In the genomic region with DNA sequence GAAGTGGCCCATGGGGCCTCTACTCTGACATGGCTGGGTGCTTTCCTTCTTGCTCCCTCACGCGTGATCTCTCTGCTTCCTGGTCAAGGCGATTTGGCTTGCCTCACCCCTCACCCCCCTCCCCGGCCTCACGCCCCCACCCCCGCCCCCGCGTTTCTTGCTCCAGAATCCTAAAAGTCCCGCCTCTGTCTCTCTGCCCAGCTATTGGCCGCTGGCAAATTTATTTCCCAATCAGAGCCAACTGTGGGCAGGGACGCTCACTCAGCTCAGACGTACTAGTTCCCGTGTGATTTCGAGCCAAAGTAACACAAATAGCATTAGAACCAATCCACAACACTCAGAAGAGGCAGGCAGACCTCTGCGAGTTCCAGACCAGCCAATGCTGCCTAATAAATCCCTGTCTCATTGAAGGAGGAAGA, we compare ENCODE assay signal across 8 mouse cellular contexts. TPM values are rescaled to one million over a fixed set of nuclear protein-coding genes. Genes with fewer than 3 reads are reported as not detected.
DNase-seq lines count a peak whose midpoint lies in the region; ATAC-seq lines count a peak whose summit lies in the region.

No protein-coding gene starts in this region.

- no peaks in the 10 kb centered on the region for H3K36me3 ChIP-seq in erythroblast, embryonic 14.5 days (ENCODE audit: control insufficient read depth)
- H3K36me3 ChIP-seq in forebrain, embryonic 16.5 days (ENCODE audit: control insufficient read depth, insufficient read depth), result no peaks in the 10 kb centered on the region
- no peaks in the 10 kb centered on the region for H3K36me3 ChIP-seq in liver, embryonic 15.5 days (replicated peaks)

- H3K9me3 ChIP-seq in erythroblast, embryonic 14.5 days (ENCODE audit: control insufficient read depth, low read length), result no peaks in the 10 kb centered on the region
- H3K9me3 ChIP-seq in forebrain, embryonic 16.5 days (ENCODE audit: control insufficient read depth, low read length), result no peaks in the 10 kb centered on the region
- no peaks in the 10 kb centered on the region for H3K9me3 ChIP-seq in liver, embryonic 15.5 days (replicated peaks)

- no peak for ATAC-seq in erythroblast, adult 5-6 weeks (replicated peaks; ENCODE audit: low FRiP score, poor library complexity, severe bottlenecking)
- 0 out of 2 replicates have a peak, but pooled peaks have one; percentile 49 for ATAC-seq in forebrain, embryonic 16.5 days
- ATAC-seq in liver, embryonic 15.5 days (ENCODE audit: insufficient read depth), result peak; percentile 74

- H3K4me1 ChIP-seq in erythroblast, embryonic 14.5 days (ENCODE audit: control insufficient read depth), result peaks cover 18% of the 10 kb centered on the region
- peaks cover 7% of the 10 kb centered on the region; the same call in 1 of the 2 replicates for H3K4me1 ChIP-seq in forebrain, embryonic 16.5 days (replicated peaks; ENCODE audit: control insufficient read depth, insufficient read depth, low read length)
- peaks cover 23% of the 10 kb centered on the region for H3K4me1 ChIP-seq in liver, embryonic 15.5 days (replicated peaks)

- H3K27me3 ChIP-seq in erythroblast, embryonic 14.5 days (ENCODE audit: control insufficient read depth), result no peaks in the 10 kb centered on the region
- no peaks in the 10 kb centered on the region for H3K27me3 ChIP-seq in forebrain, embryonic 16.5 days (replicated peaks; ENCODE audit: control insufficient read depth, insufficient read depth, low read length)
- no peaks in the 10 kb centered on the region for H3K27me3 ChIP-seq in liver, embryonic 15.5 days

- peak overlapping the region; percentile 46 for H3K4me3 ChIP-seq in erythroblast, embryonic 14.5 days (replicated peaks)
- H3K4me3 ChIP-seq in forebrain, embryonic 16.5 days (replicated peaks; ENCODE audit: low read length), result peak overlapping the region; percentile 9; the same call in 1 of the 2 replicates
- H3K4me3 ChIP-seq in liver, embryonic 15.5 days (replicated peaks), result peak overlapping the region; percentile 44

- H3K4me2 ChIP-seq in forebrain, embryonic 16.5 days (ENCODE audit: low read length), result peak overlapping the region; percentile 41
- H3K4me2 ChIP-seq in liver, embryonic 15.5 days, result peak overlapping the region; percentile 70

- 0 out of 2 replicates have a peak overlapping the region, but pooled peaks have one; percentile 7 for H3K9ac ChIP-seq in forebrain, embryonic 16.5 days (replicated peaks; ENCODE audit: low read depth, low read length)
- peak overlapping the region; percentile 45 for H3K9ac ChIP-seq in liver, embryonic 15.5 days

- 1% methylated on average over 15 of the region's 15 CpGs for WGBS in forebrain, embryonic 16.5 days
- under 1% methylated on average over 15 of the region's 15 CpGs for WGBS in liver, embryonic 15.5 days (ENCODE audit: insufficient replicate concordance)

- peak; percentile 72 for DNase-seq in adrenal gland, adult 2 months
- peak; percentile 38 for DNase-seq in induced T-regulatory cell, adult 2 months (ENCODE audit: low read depth)
- DNase-seq in natural killer cell, adult 2 months (ENCODE audit: low spot score in 2 of 2), result peak; percentile 26 to 54
- DNase-seq in frontal cortex, adult 2 months (ENCODE audit: extremely low spot score in 1 of 2, low spot score in 1 of 2), result no peak

- no peak overlapping the region for H3K27ac ChIP-seq in forebrain, embryonic 16.5 days (ENCODE audit: low read length)
- H3K27ac ChIP-seq in liver, embryonic 15.5 days (replicated peaks), result peak overlapping the region; percentile 48; the same call in 1 of the 2 replicates

RNA-seq across cellular contexts. Expression of a gene that starts 11.4 kb away (rescaled TPM):
- not detected in 2 replicates for polyA plus RNA-seq in erythroblast, embryonic 14.5 days (2012)
- not detected in 2 replicates for total RNA-seq in erythroblast, adult 5-6 weeks (2015; ENCODE audit: low replicate concordance)
- not detected in 2 replicates for total RNA-seq in erythroblast, adult 5-6 weeks (2017; ENCODE audit: low replicate concordance)
- 1 to 10 TPM in 1 of 2 experiments, under 1 TPM in 1; 0.31 to 2.5 TPM for total RNA-seq in adrenal gland, adult 2 months (2021)
- polyA plus RNA-seq in adrenal gland, adult 2 months (2012; rRNA removed), result not detected in 2 replicates
- not detected in 2 replicates for polyA plus RNA-seq in forebrain, embryonic 16.5 days (2015; fragmentation: Nextera tagmentation; extraction: Ambion mirVana)
- polyA plus RNA-seq in liver, embryonic 15.5 days (2015; fragmentation: Nextera tagmentation; extraction: Ambion mirVana), result not detected in 2 replicates
- polyA plus RNA-seq in frontal cortex, adult 2 months (2012; rRNA removed), result 0.15 TPM in 1 of 2 replicates, not detected in the other

RNA-seq across cellular contexts. Expression of a gene that starts 24.0 kb away (rescaled TPM):
- 25.2 and 47.2 TPM in 2 replicates for polyA plus RNA-seq in erythroblast, embryonic 14.5 days (2012)
- 111 and 119 TPM in 2 replicates for total RNA-seq in erythroblast, adult 5-6 weeks (2015; ENCODE audit: low replicate concordance)
- total RNA-seq in erythroblast, adult 5-6 weeks (2017; ENCODE audit: low replicate concordance), result 73.2 and 74.7 TPM in 2 replicates
- total RNA-seq in adrenal gland, adult 2 months (2021), result 100 to 1,000 TPM; 381 to 501 TPM
- polyA plus RNA-seq in adrenal gland, adult 2 months (2012; rRNA removed), result 425 and 428 TPM in 2 replicates
- 979 and 980 TPM in 2 replicates for polyA plus RNA-seq in forebrain, embryonic 16.5 days (2015; fragmentation: Nextera tagmentation; extraction: Ambion mirVana)
- polyA plus RNA-seq in liver, embryonic 15.5 days (2015; fragmentation: Nextera tagmentation; extraction: Ambion mirVana), result 557 and 577 TPM in 2 replicates
- 979 and 1,007 TPM in 2 replicates for polyA plus RNA-seq in frontal cortex, adult 2 months (2012; rRNA removed)

Comparison
In these comparisons a context has a peak if more than half of its experiments do, and no peak if none do; other contexts are left out.
1. DNase-seq: peak in adrenal gland, adult 2 months (single experiment), induced T-regulatory cell, adult 2 months (single experiment) and natural killer cell, adult 2 months (2 of 2); none in frontal cortex, adult 2 months (0 of 2).
2. Peak in every context shown above with its lines, with median percentiles within 50 percentile points of each other: H3K4me3 ChIP-seq.